Mouse (Mus musculus): ENCODE measurements around the gene Stat3. TPM values are rescaled to one million over a fixed set of nuclear protein-coding genes. Genes with fewer than 3 reads are reported as not detected.

Gene Stat3
- polyA plus RNA-seq, 1 experiment from 2014 or later: 23.3 TPM

- H3K4me2 ChIP-seq (ENCODE audit: low read length): no peak overlapping the region
- no peaks in the 10 kb centered on the region for H3K27me3 ChIP-seq (replicated peaks; ENCODE audit: control insufficient read depth, insufficient read depth, low read length)
- H3K36me3 ChIP-seq (ENCODE audit: control insufficient read depth, insufficient read depth, low read length): no peaks in the 10 kb centered on the region
- H3K9ac ChIP-seq (ENCODE audit: low read length): no peak overlapping the region
- no peak overlapping the region for H3K4me3 ChIP-seq (ENCODE audit: low read depth, low read length)
- DNase-seq (ENCODE audit: low spot score): no peak
- 91% methylated on average over 8 of the region's 8 CpGs for WGBS
- no peaks in the 10 kb centered on the region for H3K4me1 ChIP-seq (ENCODE audit: control insufficient read depth, insufficient read depth, low read length)
- H3K9me3 ChIP-seq (replicated peaks; ENCODE audit: control insufficient read depth, low read length): no peaks in the 10 kb centered on the region
- no peak overlapping the region for H3K27ac ChIP-seq (ENCODE audit: low read depth, low read length)
- ATAC-seq: no peak
Observed at GRCm38 (mm10) chr11:100843070-100843669, 96.2 kb downstream of the Stat3 start.

GRCm38 (mm10) chr11:100842025-100842424 is 97.3 kb downstream of the Stat3 start:
- WGBS: 86% methylated on average over 7 of the region's 7 CpGs
- Histone ChIP-seq H3K4me3 (ENCODE audit: low read depth, low read length) (no peak overlapping the region), H3K4me2 (ENCODE audit: low read length) (no peak overlapping the region), H3K9ac (ENCODE audit: low read length) (no peak overlapping the region), H3K27ac (ENCODE audit: low read depth, low read length) (no peak overlapping the region), H3K4me1 (ENCODE audit: control insufficient read depth, insufficient read depth, low read length) (no peaks in the 10 kb centered on the region), H3K9me3 (replicated peaks; ENCODE audit: control insufficient read depth, low read length) (no peaks in the 10 kb centered on the region), H3K36me3 (ENCODE audit: control insufficient read depth, insufficient read depth, low read length) (no peaks in the 10 kb centered on the region), H3K27me3 (replicated peaks; ENCODE audit: control insufficient read depth, insufficient read depth, low read length) (no peaks in the 10 kb centered on the region)
- ATAC-seq: no peak
- DNase-seq (ENCODE audit: low spot score): no peak

GRCm38 (mm10) chr11:100840866-100841265 is 98.5 kb downstream of the Stat3 start:
- Histone ChIP-seq H3K4me3 (ENCODE audit: low read depth, low read length) (no peak overlapping the region), H3K27me3 (replicated peaks; ENCODE audit: control insufficient read depth, insufficient read depth, low read length) (no peaks in the 10 kb centered on the region), H3K9me3 (replicated peaks; ENCODE audit: control insufficient read depth, low read length) (no peaks in the 10 kb centered on the region), H3K27ac (ENCODE audit: low read depth, low read length) (no peak overlapping the region), H3K9ac (ENCODE audit: low read length) (no peak overlapping the region), H3K36me3 (ENCODE audit: control insufficient read depth, insufficient read depth, low read length) (no peaks in the 10 kb centered on the region), H3K4me2 (ENCODE audit: low read length) (no peak overlapping the region), H3K4me1 (ENCODE audit: control insufficient read depth, insufficient read depth, low read length) (no peaks in the 10 kb centered on the region)
- 83% methylated on average over 12 of the region's 12 CpGs for WGBS
- no peak for ATAC-seq
- DNase-seq (ENCODE audit: low spot score): no peak

- no peak for DNase-seq (ENCODE audit: low spot score)
- ATAC-seq: no peak
- no peak overlapping the region for H3K9ac ChIP-seq (ENCODE audit: low read length)
- H3K4me3 ChIP-seq (ENCODE audit: low read depth, low read length): no peak overlapping the region
- no peaks in the 10 kb centered on the region for H3K36me3 ChIP-seq (ENCODE audit: control insufficient read depth, insufficient read depth, low read length)
- no peak overlapping the region for H3K4me2 ChIP-seq (ENCODE audit: low read length)
- no peaks in the 10 kb centered on the region for H3K4me1 ChIP-seq (ENCODE audit: control insufficient read depth, insufficient read depth, low read length)
- no peaks in the 10 kb centered on the region for H3K27me3 ChIP-seq (replicated peaks; ENCODE audit: control insufficient read depth, insufficient read depth, low read length)
- H3K9me3 ChIP-seq (replicated peaks; ENCODE audit: control insufficient read depth, low read length): no peaks in the 10 kb centered on the region
- 88% methylated on average over 8 of the region's 8 CpGs for WGBS
- H3K27ac ChIP-seq (ENCODE audit: low read depth, low read length): no peak overlapping the region
Observed at GRCm38 (mm10) chr11:100839523-100839922, 99.8 kb downstream of the Stat3 start.

- no peaks in the 10 kb centered on the region for H3K4me1 ChIP-seq (ENCODE audit: control insufficient read depth, insufficient read depth, low read length)
- no peaks in the 10 kb centered on the region for H3K36me3 ChIP-seq (ENCODE audit: control insufficient read depth, insufficient read depth, low read length)
- no peak overlapping the region for H3K9ac ChIP-seq (ENCODE audit: low read length)
- H3K27ac ChIP-seq (ENCODE audit: low read depth, low read length): no peak overlapping the region
- no peak overlapping the region for H3K4me2 ChIP-seq (ENCODE audit: low read length)
- 95% methylated on average over 9 of the region's 9 CpGs for WGBS
- no peak for DNase-seq (ENCODE audit: low spot score)
- no peak for ATAC-seq
- no peaks in the 10 kb centered on the region for H3K27me3 ChIP-seq (replicated peaks; ENCODE audit: control insufficient read depth, insufficient read depth, low read length)
- no peaks in the 10 kb centered on the region for H3K9me3 ChIP-seq (replicated peaks; ENCODE audit: control insufficient read depth, low read length)
- no peak overlapping the region for H3K4me3 ChIP-seq (ENCODE audit: low read depth, low read length)
Observed at GRCm38 (mm10) chr11:100838894-100839293, 100.4 kb downstream of the Stat3 start.

- no peaks in the 10 kb centered on the region for H3K4me1 ChIP-seq (ENCODE audit: control insufficient read depth, insufficient read depth, low read length)
- H3K27ac ChIP-seq (ENCODE audit: low read depth, low read length): no peak overlapping the region
- ATAC-seq (no peak), DNase-seq (ENCODE audit: low spot score) (no peak)
- no peaks in the 10 kb centered on the region for H3K27me3 ChIP-seq (replicated peaks; ENCODE audit: control insufficient read depth, insufficient read depth, low read length)
- no peaks in the 10 kb centered on the region for H3K36me3 ChIP-seq (ENCODE audit: control insufficient read depth, insufficient read depth, low read length)
- no peaks in the 10 kb centered on the region for H3K9me3 ChIP-seq (replicated peaks; ENCODE audit: control insufficient read depth, low read length)
- H3K4me3 ChIP-seq (ENCODE audit: low read depth, low read length): no peak overlapping the region
- WGBS: 78% methylated on average over 9 of the region's 9 CpGs
- no peak overlapping the region for H3K9ac ChIP-seq (ENCODE audit: low read length)
- no peak overlapping the region for H3K4me2 ChIP-seq (ENCODE audit: low read length)
Observed at GRCm38 (mm10) chr11:100836923-100837702, 102.2 kb downstream of the Stat3 start.

Other genes with a start within 250 kb of the Stat3 start
- 0.10 TPM in 1 of 2 replicates, not detected in the other for gene Zfp385c, start 247.1 kb downstream of the Stat3 start, polyA plus RNA-seq (2014; fragmentation: Nextera tagmentation; extraction: Ambion mirVana)
- gene Dhx58, start 235.3 kb downstream of the Stat3 start, polyA plus RNA-seq (2014; fragmentation: Nextera tagmentation; extraction: Ambion mirVana): 1.2 and 1.6 TPM in 2 replicates
- 32.6 and 47.3 TPM in 2 replicates for gene Kat2a, start 227.1 kb downstream of the Stat3 start, polyA plus RNA-seq (2014; fragmentation: Nextera tagmentation; extraction: Ambion mirVana)
- gene Hspb9, start 225.7 kb downstream of the Stat3 start, polyA plus RNA-seq (2014; fragmentation: Nextera tagmentation; extraction: Ambion mirVana): 0.53 TPM in 1 of 2 replicates, not detected in the other
- gene Rab5c, start 201.3 kb downstream of the Stat3 start, polyA plus RNA-seq (2014; fragmentation: Nextera tagmentation; extraction: Ambion mirVana): 133 and 142 TPM in 2 replicates
- gene Kcnh4, start 179.6 kb downstream of the Stat3 start, polyA plus RNA-seq (2014; fragmentation: Nextera tagmentation; extraction: Ambion mirVana): 3.5 and 4.4 TPM in 2 replicates
- 0.53 and 1.4 TPM in 2 replicates for gene Hcrt, start 176.6 kb downstream of the Stat3 start, polyA plus RNA-seq (2014; fragmentation: Nextera tagmentation; extraction: Ambion mirVana)
- 0.94 and 1.7 TPM in 2 replicates for gene Ghdc, start 168.6 kb downstream of the Stat3 start, polyA plus RNA-seq (2014; fragmentation: Nextera tagmentation; extraction: Ambion mirVana)
- gene Stat5b, start 88.8 kb downstream of the Stat3 start, polyA plus RNA-seq (2014; fragmentation: Nextera tagmentation; extraction: Ambion mirVana): 10.9 and 11.4 TPM in 2 replicates
- 0.69 and 0.96 TPM in 2 replicates for gene Stat5a, start 80.2 kb downstream of the Stat3 start, polyA plus RNA-seq (2014; fragmentation: Nextera tagmentation; extraction: Ambion mirVana)
- 15.6 and 21.1 TPM in 2 replicates for gene Cavin1, start 31.3 kb upstream of the Stat3 start, polyA plus RNA-seq (2014; fragmentation: Nextera tagmentation; extraction: Ambion mirVana)
- 50.2 and 74.4 TPM in 2 replicates for gene Atp6v0a1, start 69.9 kb upstream of the Stat3 start, polyA plus RNA-seq (2014; fragmentation: Nextera tagmentation; extraction: Ambion mirVana)
- gene Naglu, start 130.5 kb upstream of the Stat3 start, polyA plus RNA-seq (2014; fragmentation: Nextera tagmentation; extraction: Ambion mirVana): 6.6 and 8.4 TPM in 2 replicates
- not detected in 2 replicates for gene Hsd17b1, start 138.9 kb upstream of the Stat3 start, polyA plus RNA-seq (2014; fragmentation: Nextera tagmentation; extraction: Ambion mirVana)
- gene Coasy, start 143.0 kb upstream of the Stat3 start, polyA plus RNA-seq (2014; fragmentation: Nextera tagmentation; extraction: Ambion mirVana): 52.9 and 54.9 TPM in 2 replicates
- gene Mlx, start 147.7 kb upstream of the Stat3 start, polyA plus RNA-seq (2014; fragmentation: Nextera tagmentation; extraction: Ambion mirVana): 100 and 109 TPM in 2 replicates
- 39.8 and 54.3 TPM in 2 replicates for gene Psmc3ip, start 155.9 kb upstream of the Stat3 start, polyA plus RNA-seq (2014; fragmentation: Nextera tagmentation; extraction: Ambion mirVana)
- 14.0 and 14.4 TPM in 2 replicates for gene Retreg3, start 180.4 kb upstream of the Stat3 start, polyA plus RNA-seq (2014; fragmentation: Nextera tagmentation; extraction: Ambion mirVana)
- 84.9 and 87.8 TPM in 2 replicates for gene Tubg1, start 180.4 kb upstream of the Stat3 start, polyA plus RNA-seq (2014; fragmentation: Nextera tagmentation; extraction: Ambion mirVana)
- 27.4 and 31.9 TPM in 2 replicates for gene Tubg2, start 216.4 kb upstream of the Stat3 start, polyA plus RNA-seq (2014; fragmentation: Nextera tagmentation; extraction: Ambion mirVana)
- 0.39 and 0.48 TPM in 2 replicates for gene Cntnap1, start 231.0 kb upstream of the Stat3 start, polyA plus RNA-seq (2014; fragmentation: Nextera tagmentation; extraction: Ambion mirVana)
- gene Plekhh3, start 231.8 kb upstream of the Stat3 start, polyA plus RNA-seq (2014; fragmentation: Nextera tagmentation; extraction: Ambion mirVana): 4.6 and 5.5 TPM in 2 replicates
- 0.10 TPM in 1 of 2 replicates, not detected in the other for gene Ccr10, start 235.9 kb upstream of the Stat3 start, polyA plus RNA-seq (2014; fragmentation: Nextera tagmentation; extraction: Ambion mirVana)

All from forebrain, embryonic 14.5 days (tissue).